Comparison of ENCODE assay signal across 8 mouse cellular contexts in genomic region chrX:7574087-7574884, GRCm38 (mm10). TPM values are rescaled to one million over a fixed set of nuclear protein-coding genes. Genes with fewer than 3 reads are reported as not detected.
DNase-seq lines count a peak whose midpoint lies in the region; ATAC-seq and TF ChIP-seq lines count a peak whose summit lies in the region.

Ppp1r3f (minus strand) TSS chrX:7574283.

- H3K4me2 ChIP-seq in embryonic facial prominence, embryonic 13.5 days: peak within 1 kb of the TSS; percentile 63
- H3K4me2 ChIP-seq in limb, embryonic 12.5 days: peak within 1 kb of the TSS; percentile 62
- peak within 1 kb of the TSS; percentile 65 for H3K4me2 ChIP-seq in midbrain, embryonic 15.5 days

- H3K27me3 ChIP-seq in embryonic facial prominence, embryonic 13.5 days: no peaks in the 10 kb centered on the region
- no peaks in the 10 kb centered on the region for H3K27me3 ChIP-seq in kidney, adult 2 months (replicated peaks; ENCODE audit: control insufficient read depth, insufficient read depth, low read length)
- H3K27me3 ChIP-seq in limb, embryonic 12.5 days: no peaks in the 10 kb centered on the region
- no peaks in the 10 kb centered on the region for H3K27me3 ChIP-seq in midbrain, embryonic 15.5 days (replicated peaks)
- H3K27me3 ChIP-seq in spleen, adult 2 months (ENCODE audit: control insufficient read depth, insufficient read depth, low read length): no peaks in the 10 kb centered on the region

- peak; percentile 93 for ATAC-seq in embryonic facial prominence, embryonic 13.5 days (ENCODE audit: insufficient number of reproducible peaks, insufficient read depth, low FRiP score, low TSS enrichment, low read depth)
- ATAC-seq in limb, embryonic 12.5 days (ENCODE audit: insufficient number of reproducible peaks, insufficient read depth, low FRiP score, low TSS enrichment, low read depth): peak; percentile 98
- peak; percentile 98 for ATAC-seq in midbrain, embryonic 15.5 days (replicated peaks)

- peak within 1 kb of the TSS; percentile 77 for H3K9ac ChIP-seq in embryonic facial prominence, embryonic 13.5 days
- H3K9ac ChIP-seq in limb, embryonic 12.5 days (replicated peaks): peak within 1 kb of the TSS; percentile 74
- H3K9ac ChIP-seq in midbrain, embryonic 15.5 days: peak within 1 kb of the TSS; percentile 65

- peak within 1 kb of the TSS; percentile 56 for H3K4me3 ChIP-seq in embryonic facial prominence, embryonic 13.5 days
- H3K4me3 ChIP-seq in kidney, adult 2 months (ENCODE audit: insufficient read depth, low read depth, low read length): peak within 1 kb of the TSS; percentile 70
- peak within 1 kb of the TSS; percentile 58 for H3K4me3 ChIP-seq in limb, embryonic 12.5 days (replicated peaks)
- peak within 1 kb of the TSS; percentile 54 for H3K4me3 ChIP-seq in midbrain, embryonic 15.5 days
- peak within 1 kb of the TSS; percentile 77 for H3K4me3 ChIP-seq in spleen, adult 2 months (ENCODE audit: extremely low read depth, insufficient read depth, insufficient read length)

- H3K27ac ChIP-seq in embryonic facial prominence, embryonic 13.5 days: peak within 1 kb of the TSS; percentile 84
- H3K27ac ChIP-seq in kidney, adult 2 months (ENCODE audit: insufficient read depth, low read depth, low read length): peak within 1 kb of the TSS; percentile 53
- H3K27ac ChIP-seq in limb, embryonic 12.5 days: peak within 1 kb of the TSS; percentile 81; the same call in 1 of the 2 replicates
- peak within 1 kb of the TSS; percentile 93 for H3K27ac ChIP-seq in midbrain, embryonic 15.5 days
- peak within 1 kb of the TSS; percentile 91 for H3K27ac ChIP-seq in spleen, adult 2 months (ENCODE audit: insufficient read depth, low read length)

- TF ChIP-seq CTCF in kidney, adult 2 months (conservative IDR thresholded peaks at IDR 0.05; ENCODE audit: insufficient read depth, insufficient read length, low read depth, low read length): no peak
- no peak for TF ChIP-seq CTCF in spleen, adult 2 months (IDR thresholded peaks at IDR 0.05; ENCODE audit: extremely low read depth, insufficient read depth, insufficient read length, insufficient replicate concordance)

- no peaks in the 10 kb centered on the region for H3K9me3 ChIP-seq in embryonic facial prominence, embryonic 13.5 days
- 0 out of 2 replicates have a peak, but pooled peaks cover 4% of the 10 kb centered on the region for H3K9me3 ChIP-seq in limb, embryonic 12.5 days
- no peaks in the 10 kb centered on the region for H3K9me3 ChIP-seq in midbrain, embryonic 15.5 days

- WGBS in embryonic facial prominence, embryonic 13.5 days: 24% methylated on average over 65 of the region's 65 CpGs
- WGBS in kidney, adult 2 months: under 1% methylated on average over 64 of the region's 65 CpGs
- WGBS in limb, embryonic 12.5 days: 18% methylated on average over 65 of the region's 65 CpGs
- WGBS in midbrain, embryonic 15.5 days: 22% methylated on average over 65 of the region's 65 CpGs
- 42% methylated on average over 65 of the region's 65 CpGs for WGBS in spleen, adult 2 months

- H3K4me1 ChIP-seq in embryonic facial prominence, embryonic 13.5 days: peaks cover 9% of the 10 kb centered on the region; the same call in 1 of the 2 replicates
- no peaks in the 10 kb centered on the region for H3K4me1 ChIP-seq in kidney, adult 2 months (ENCODE audit: control insufficient read depth, insufficient read depth, low read length)
- H3K4me1 ChIP-seq in limb, embryonic 12.5 days (replicated peaks): peaks cover 12% of the 10 kb centered on the region
- peaks cover 24% of the 10 kb centered on the region for H3K4me1 ChIP-seq in midbrain, embryonic 15.5 days
- peaks cover 15% of the 10 kb centered on the region for H3K4me1 ChIP-seq in spleen, adult 2 months (ENCODE audit: control insufficient read depth, insufficient read depth, insufficient read length)

- no peaks in the 10 kb centered on the region for H3K36me3 ChIP-seq in embryonic facial prominence, embryonic 13.5 days
- H3K36me3 ChIP-seq in kidney, adult 2 months (ENCODE audit: control insufficient read depth, insufficient read depth, low read length): no peaks in the 10 kb centered on the region
- H3K36me3 ChIP-seq in limb, embryonic 12.5 days: no peaks in the 10 kb centered on the region
- H3K36me3 ChIP-seq in midbrain, embryonic 15.5 days (replicated peaks): no peaks in the 10 kb centered on the region
- H3K36me3 ChIP-seq in spleen, adult 2 months (ENCODE audit: control insufficient read depth, insufficient read depth, low read length): no peaks in the 10 kb centered on the region

- no peak for TF ChIP-seq POLR2A in kidney, adult 2 months (IDR thresholded peaks at IDR 0.05; ENCODE audit: low read depth, low read length)
- 0 out of 2 replicates have a peak, but pooled peaks have one; percentile 2 for TF ChIP-seq POLR2A in spleen, adult 2 months (IDR thresholded peaks at IDR 0.05; ENCODE audit: low read depth, low read length)

- DNase-seq in 3134 (ENCODE audit: extremely low read depth, insufficient read length, low spot score): peak; percentile 86
- DNase-seq in adrenal gland, postnatal 36 days: peak; percentile 95 to 96
- peak; percentile 91 to 96 for DNase-seq in heart, adult 18-20 months
- DNase-seq in kidney, adult 2 months: peak; percentile 98
- peak; percentile 91 to 92 for DNase-seq in spleen, adult 2 months (ENCODE audit: low read depth in 1 of 2, low spot score in 2 of 2)

RNA-seq across cellular contexts. Expression of gene Ppp1r3f, which starts in this region (rescaled TPM):
- 1 to 10 TPM; 3.8 to 4.5 TPM for total RNA-seq in adrenal gland, postnatal 36 days (2021)
- 1.6 and 2.5 TPM in 2 replicates for polyA plus RNA-seq in embryonic facial prominence, embryonic 13.5 days (2015; fragmentation: Nextera tagmentation; extraction: Ambion mirVana)
- total RNA-seq in heart, adult 18-20 months (2021): 1 to 10 TPM; 3.6 to 4.5 TPM
- polyA plus RNA-seq in kidney, adult 2 months (2012; rRNA removed): 1.2 and 1.6 TPM in 2 replicates
- 1.9 and 2.4 TPM in 2 replicates for polyA plus RNA-seq in limb, embryonic 12.5 days (2016; fragmentation: Nextera tagmentation; extraction: Ambion mirVana)
- polyA plus RNA-seq in midbrain, embryonic 15.5 days (2015; fragmentation: Nextera tagmentation; extraction: Ambion mirVana): 7.5 and 8.1 TPM in 2 replicates
- polyA plus RNA-seq in spleen, adult 2 months (2012; rRNA removed): 4.0 and 6.8 TPM in 2 replicates

Comparison
In these comparisons a context has a peak if more than half of its experiments do, and no peak if none do; other contexts are left out.
1. Peak in every context shown above with its lines: DNase-seq, ATAC-seq, H3K4me3 ChIP-seq and H3K27ac ChIP-seq.